Mouse (Mus musculus) brain, embryonic 14.5 days (tissue): ENCODE measurements around the gene Isoc2a.

Source experiments
- CTCF ChIP-seq: fragments of 200-500 bp; IDR thresholded peaks from 2 replicates; pipeline ENCODE4 v1.5.1; 2012; ENCODE audit warnings: inconsistent platforms, mild to moderate bottlenecking, moderate library complexity, borderline replicate concordance; ENCODE audit not compliant: insufficient read depth, insufficient read length; ENCODE audit errors: extremely low read depth
- POLR2A ChIP-seq: fragments of 200-500 bp; IDR thresholded peaks from 2 replicates; pipeline ENCODE4 v1.6.1; 2012; ENCODE audit warnings: mild to moderate bottlenecking, inconsistent platforms, borderline replicate concordance; ENCODE audit not compliant: poor library complexity, insufficient read depth, insufficient read length, severe bottlenecking; ENCODE audit errors: extremely low read depth

DNA sequence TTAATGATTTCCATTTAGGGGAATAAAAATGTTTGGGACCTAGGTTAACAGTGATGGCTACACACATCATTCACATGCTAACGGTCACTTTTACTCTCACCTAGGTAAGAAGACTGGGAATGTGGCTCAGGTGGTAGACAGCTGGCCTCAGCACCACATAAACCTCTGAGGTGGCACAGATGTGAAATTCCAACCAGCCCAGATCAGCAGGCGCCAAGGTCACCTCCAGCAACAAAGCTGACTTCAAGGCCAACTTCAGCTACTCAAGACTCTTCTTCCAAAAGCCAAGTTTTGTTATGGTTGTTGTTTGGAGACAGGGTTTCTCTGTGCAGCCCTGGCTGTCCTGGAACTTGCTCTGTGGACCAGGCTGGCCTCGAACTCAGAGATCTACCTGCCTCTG, 23.3 kb upstream of the Isoc2a start:
- no peak for TF ChIP-seq CTCF
- no peak for TF ChIP-seq POLR2A
